Mouse (Mus musculus): ENCODE results near the gene Tlr6. TPM values are rescaled to one million over a fixed set of nuclear protein-coding genes. Genes with fewer than 3 reads are reported as not detected.

Tlr6 gene
- total and polyA plus RNA-seq, 2 experiments from 2014 or later = 0.16 to 0.34 TPM

- Histone ChIP-seq H3K27me3 (ENCODE audit: insufficient read depth, low read length) (no peaks in the 10 kb centered on the region), H3K4me2 (ENCODE audit: low read depth, low read length) (no peak overlapping the region), H3K27ac (no peak overlapping the region), H3K4me1 (ENCODE audit: insufficient read depth, low read length) (no peaks in the 10 kb centered on the region), H3K9ac (replicated peaks; ENCODE audit: low read length) (no peak overlapping the region), H3K4me3 (ENCODE audit: low read length) (no peak overlapping the region), H3K36me3 (ENCODE audit: insufficient read depth, low read length) (no peaks in the 10 kb centered on the region), H3K9me3 (ENCODE audit: low read length) (no peaks in the 10 kb centered on the region)
- ATAC-seq = no peak
- 83% methylated on average over 6 of the region's 6 CpGs for WGBS
- DNase-seq (ENCODE audit: low spot score) = no peak
- TF ChIP-seq CTCF (IDR thresholded peaks at IDR 0.05; ENCODE audit: low read depth) = no peak
These were observed 51.2 kb downstream of the Tlr6 start for GRCm38 (mm10) chr5:64908585-64909284.

GRCm38 (mm10) chr5:64907906-64908305, 52.0 kb downstream of the Tlr6 start:
- no peak overlapping the region for H3K9ac ChIP-seq (replicated peaks; ENCODE audit: low read length)
- ATAC-seq (no peak), DNase-seq (ENCODE audit: low spot score) (no peak)
- H3K4me2 ChIP-seq (ENCODE audit: low read depth, low read length) = no peak overlapping the region
- TF ChIP-seq CTCF (IDR thresholded peaks at IDR 0.05; ENCODE audit: low read depth) = no peak
- no peaks in the 10 kb centered on the region for H3K4me1 ChIP-seq (ENCODE audit: insufficient read depth, low read length)
- H3K9me3 ChIP-seq (ENCODE audit: low read length) = no peaks in the 10 kb centered on the region
- no peak overlapping the region for H3K4me3 ChIP-seq (ENCODE audit: low read length)
- no peaks in the 10 kb centered on the region for H3K36me3 ChIP-seq (ENCODE audit: insufficient read depth, low read length)
- no peak overlapping the region for H3K27ac ChIP-seq
- no peaks in the 10 kb centered on the region for H3K27me3 ChIP-seq (ENCODE audit: insufficient read depth, low read length)
- 94% methylated on average over 5 of the region's 5 CpGs for WGBS

DNA sequence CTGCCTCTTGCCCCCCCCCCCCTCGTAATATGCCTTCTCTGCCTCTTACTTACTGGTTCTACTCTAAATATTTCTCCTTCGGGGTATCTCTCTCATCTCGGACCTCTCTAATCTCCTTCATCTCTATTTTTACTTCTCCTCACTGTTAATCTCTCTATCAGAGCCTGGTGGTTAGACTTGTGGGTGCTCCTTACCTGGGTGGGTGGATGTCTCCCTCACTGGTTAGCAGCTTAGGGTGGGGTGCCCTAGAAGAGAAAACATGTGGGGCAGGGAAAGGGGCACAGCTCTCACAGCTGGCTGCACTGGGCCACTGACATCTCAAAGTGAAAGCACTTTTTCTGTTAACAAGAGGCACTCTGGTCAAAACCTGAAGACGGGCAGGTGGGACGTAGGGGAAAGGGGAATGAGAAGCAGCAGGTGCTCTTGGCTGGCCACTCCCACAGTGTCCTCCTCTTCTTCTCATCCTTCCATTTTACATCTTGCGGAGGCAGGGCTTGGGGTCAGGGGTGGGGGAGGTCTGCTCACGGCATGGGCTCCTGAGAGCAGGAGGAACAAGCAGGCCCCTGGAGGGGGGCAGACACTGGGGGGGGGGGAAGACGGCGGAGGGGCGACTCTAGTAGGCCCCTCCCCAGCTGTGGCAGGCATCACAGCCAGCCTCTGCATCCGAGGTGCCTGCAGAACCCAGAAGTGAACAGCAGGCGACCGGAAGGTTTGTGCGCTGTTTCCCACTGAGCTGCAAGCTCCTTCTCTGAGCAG, 54.2 kb downstream of the Tlr6 start:
- DNase-seq (ENCODE audit: low spot score) (no peak), ATAC-seq (no peak)
- Histone ChIP-seq H3K4me2 (ENCODE audit: low read depth, low read length) (no peak overlapping the region), H3K27me3 (ENCODE audit: insufficient read depth, low read length) (no peaks in the 10 kb centered on the region), H3K36me3 (ENCODE audit: insufficient read depth, low read length) (no peaks in the 10 kb centered on the region), H3K4me1 (ENCODE audit: insufficient read depth, low read length) (no peaks in the 10 kb centered on the region), H3K9ac (replicated peaks; ENCODE audit: low read length) (no peak overlapping the region), H3K4me3 (ENCODE audit: low read length) (no peak overlapping the region), H3K9me3 (ENCODE audit: low read length) (no peaks in the 10 kb centered on the region), H3K27ac (no peak overlapping the region)
- WGBS = 75% methylated on average over 11 of the region's 14 CpGs
- TF ChIP-seq CTCF (IDR thresholded peaks at IDR 0.05; ENCODE audit: low read depth) = no peak

MicroRNAs within 50 kb of the gene (microRNA counts, 519-probe panel; counts per million panel counts)
- 2,161 counts per million, percentile 30 among the panel's probes with 10 or more counts for microRNA mmu-miR-574-3p
- microRNA mmu-miR-574-5p = 1,791 counts per million, percentile 22 among the panel's probes with 10 or more counts

Small RNA genes within 50 kb of the gene (microRNA-seq; reads per million reads assigned to microRNA genes)
- 54.0 to 127 reads per million in 2 experiments for gene Mir574

Other genes with a start within 250 kb of the Tlr6 start
- 22.6 and 22.9 TPM in 2 replicates for gene Klf3, start 156.7 kb downstream of the Tlr6 start, total RNA-seq (2014; rRNA removed)
- 37.1 and 37.5 TPM in 2 replicates for gene Klf3, start 156.7 kb downstream of the Tlr6 start, polyA plus RNA-seq (2015; fragmentation: Nextera tagmentation; extraction: Ambion mirVana)
- 0.10 and 0.75 TPM in 2 replicates for gene Tlr1, start 26.5 kb downstream of the Tlr6 start, total RNA-seq (2014; rRNA removed)
- 0.24 and 0.35 TPM in 2 replicates for gene Tlr1, start 26.5 kb downstream of the Tlr6 start, polyA plus RNA-seq (2015; fragmentation: Nextera tagmentation; extraction: Ambion mirVana)
- gene Fam114a1, start 10.0 kb upstream of the Tlr6 start, total RNA-seq (2014; rRNA removed) = 3.9 and 5.8 TPM in 2 replicates
- gene Fam114a1, start 10.0 kb upstream of the Tlr6 start, polyA plus RNA-seq (2015; fragmentation: Nextera tagmentation; extraction: Ambion mirVana) = 6.8 and 7.3 TPM in 2 replicates
- gene Tmem156, start 132.0 kb upstream of the Tlr6 start, total RNA-seq (2014; rRNA removed) = 0.21 TPM in 1 of 2 replicates, not detected in the other
- 0.13 TPM in 1 of 2 replicates, not detected in the other for gene Tmem156, start 132.0 kb upstream of the Tlr6 start, polyA plus RNA-seq (2015; fragmentation: Nextera tagmentation; extraction: Ambion mirVana)
- 47.8 and 49.1 TPM in 2 replicates for gene Klhl5, start 147.4 kb upstream of the Tlr6 start, total RNA-seq (2014; rRNA removed)
- 49.8 and 53.3 TPM in 2 replicates for gene Klhl5, start 147.4 kb upstream of the Tlr6 start, polyA plus RNA-seq (2015; fragmentation: Nextera tagmentation; extraction: Ambion mirVana)
- gene Wdr19, start 239.6 kb upstream of the Tlr6 start, total RNA-seq (2014; rRNA removed) = 11.1 and 12.9 TPM in 2 replicates
- gene Wdr19, start 239.6 kb upstream of the Tlr6 start, polyA plus RNA-seq (2015; fragmentation: Nextera tagmentation; extraction: Ambion mirVana) = 8.1 and 9.6 TPM in 2 replicates

Measured in hindbrain, postnatal 0 days (tissue).